Mouse (Mus musculus): Measurements from ENCODE around the gene 4930550L24Rik. TPM values are rescaled to one million over a fixed set of nuclear protein-coding genes. Genes with fewer than 3 reads are reported as not detected.

Gene 4930550L24Rik
- not detected in 2 replicates for polyA plus RNA-seq (2015; fragmentation: Nextera tagmentation; extraction: Ambion mirVana)

DNA sequence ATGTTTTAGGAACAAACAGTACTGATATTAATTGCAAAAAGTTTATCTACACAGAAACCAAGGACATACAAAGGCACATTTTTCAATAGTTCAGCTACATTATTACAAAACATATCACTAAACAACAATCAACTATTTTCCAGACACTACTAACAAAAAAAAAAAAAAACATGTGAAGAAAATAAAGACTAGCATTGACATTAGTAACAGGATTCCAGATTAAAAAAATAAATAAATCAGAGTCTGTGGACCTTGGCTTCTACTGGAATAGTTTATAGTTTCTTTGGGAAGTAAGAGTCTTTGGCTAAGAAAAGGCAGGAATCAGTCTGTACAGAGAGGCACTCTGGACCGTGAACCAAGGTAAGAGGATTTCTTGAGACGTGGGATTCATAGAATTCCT, at the start of gene 4930550L24Rik:
Gene 4930550L24Rik, plus strand, starts transcription at position 301 of the 400 bp plus-strand sequence.

